Mouse (Mus musculus) heart, embryonic 11.5 days (tissue): ENCODE results near the gene Ptgs1. TPM values are rescaled to one million over a fixed set of nuclear protein-coding genes. Genes with fewer than 3 reads are reported as not detected.

Experiments
- ATAC-seq: fragments of 200-750 bp; cut with Nextera tagmentation; replicated peaks from 2 replicates; pipeline ENCODE4 v1.8.0; 2017; ENCODE audit warnings: moderate library complexity; ENCODE audit not compliant: insufficient number of reproducible peaks, low FRiP score, low TSS enrichment
- H3K27ac ChIP-seq: fragments of 300-500 bp; sonication (generic); 2 replicates; pipeline ENCODE4 v1.5.1; 2014; ENCODE audit warnings: mild to moderate bottlenecking, low read depth, low read length
- H3K27me3 ChIP-seq: fragments of 300-500 bp; sonication (generic); 2 replicates; pipeline ENCODE4 v1.6.1; 2014; ENCODE audit warnings: mild to moderate bottlenecking, low read length, mixed read lengths; ENCODE audit not compliant: control insufficient read depth, insufficient read depth
- H3K36me3 ChIP-seq: fragments of 300-500 bp; sonication (generic); 2 replicates; pipeline ENCODE4 v1.6.1; 2014; ENCODE audit warnings: mild to moderate bottlenecking, low read length, moderate library complexity, mixed read lengths; ENCODE audit not compliant: control insufficient read depth, insufficient read depth
- H3K4me1 ChIP-seq: fragments of 300-500 bp; sonication (generic); 2 replicates; pipeline ENCODE4 v1.6.1; 2014; ENCODE audit warnings: low read length; ENCODE audit not compliant: control insufficient read depth, insufficient read depth
- H3K4me2 ChIP-seq: fragments of 300-500 bp; sonication (generic); 2 replicates; pipeline ENCODE4 v1.6.1; 2014; ENCODE audit warnings: mild to moderate bottlenecking, moderate library complexity
- H3K4me3 ChIP-seq: fragments of 300-500 bp; sonication (generic); 2 replicates; pipeline ENCODE4 v1.5.1; 2014; ENCODE audit warnings: low read depth, low read length
- H3K9ac ChIP-seq: fragments of 300-500 bp; sonication (generic); 2 replicates; pipeline ENCODE4 v1.6.1; 2014; ENCODE audit warnings: mild to moderate bottlenecking, low read depth, low read length, moderate library complexity
- H3K9me3 ChIP-seq: fragments of 300-500 bp; sonication (generic); replicated peaks from 2 replicates; pipeline ENCODE4 v1.6.1; 2016; ENCODE audit warnings: low read length; ENCODE audit not compliant: control insufficient read depth
- WGBS: fragments of 180-500 bp; shearing (Covaris S2); extraction: QIAGEN DNeasy Blood & Tissue Kit; methylation state at CpG from one replicate; pipeline ENCODE4 v1.1.7; 2014; ENCODE audit not compliant: insufficient replicate concordance; 5-methylcytosine and 5-hydroxymethylcytosine counted together
- polyA plus RNA-seq: library from polyadenylated mRNA; unstranded; fragments of >200 nt; fragmentation: Nextera tagmentation; extraction: Ambion mirVana; gene quantifications from 2 replicates; pipeline ENCODE4 v1.2.1, GENCODE M21; 2014

Ptgs1 gene
- polyA plus RNA-seq, 1 experiment from 2014 or later: 19.4 TPM

DNA sequence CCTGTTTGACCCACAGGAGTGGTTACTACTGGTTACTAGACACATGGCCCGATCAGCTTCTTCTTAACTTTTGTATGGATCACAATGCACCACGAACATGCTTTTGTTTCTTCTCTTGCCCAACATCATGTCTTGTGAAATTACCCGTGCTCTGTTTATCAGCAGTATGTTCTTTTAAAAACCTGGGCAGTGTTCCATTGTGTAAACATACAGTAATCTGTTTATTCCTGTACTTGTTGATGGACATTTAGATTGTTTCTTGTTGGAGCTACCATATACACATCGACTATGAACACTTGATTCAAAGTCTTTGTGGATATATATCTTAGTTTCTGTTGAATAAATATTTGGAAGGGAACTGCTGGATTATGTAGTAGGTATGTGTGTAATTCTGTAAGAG is 31.8 kb downstream of the Ptgs1 start:
- H3K9me3 ChIP-seq: no peaks in the 10 kb centered on the region
- no peak overlapping the region for H3K9ac ChIP-seq
- H3K27me3 ChIP-seq: no peaks in the 10 kb centered on the region
- 70% methylated on average over 4 of the region's 4 CpGs for WGBS
- H3K4me2 ChIP-seq: no peak overlapping the region
- H3K4me3 ChIP-seq: no peak overlapping the region
- no peaks in the 10 kb centered on the region for H3K4me1 ChIP-seq
- ATAC-seq: no peak
- no peaks in the 10 kb centered on the region for H3K36me3 ChIP-seq
- H3K27ac ChIP-seq: no peak overlapping the region

DNA sequence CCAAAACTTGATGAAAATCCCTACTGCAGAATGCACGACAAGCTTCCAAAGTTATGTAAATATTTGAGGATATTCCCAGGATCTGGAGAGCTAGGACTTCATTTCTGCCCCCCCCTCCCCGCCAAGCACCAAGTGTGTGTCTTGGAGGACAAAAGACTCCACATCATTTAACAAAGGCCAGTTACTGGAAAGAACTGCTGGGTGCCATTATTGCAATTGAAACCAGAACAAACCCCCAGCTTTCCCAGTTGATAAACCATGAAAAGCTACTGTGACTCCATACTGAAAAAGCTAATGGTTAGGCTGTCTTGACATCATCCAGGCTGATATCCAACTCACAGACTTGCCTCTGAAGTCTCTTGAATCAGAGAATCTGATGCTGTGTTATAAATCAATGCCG is 39.2 kb downstream of the Ptgs1 start:
- Histone ChIP-seq H3K9ac (no peak overlapping the region), H3K4me1 (no peaks in the 10 kb centered on the region), H3K27ac (no peak overlapping the region), H3K4me3 (no peak overlapping the region), H3K9me3 (no peaks in the 10 kb centered on the region), H3K4me2 (no peak overlapping the region), H3K36me3 (no peaks in the 10 kb centered on the region), H3K27me3 (no peaks in the 10 kb centered on the region)
- WGBS: 72% methylated on average over 3 of the region's 3 CpGs
- ATAC-seq: no peak

DNA sequence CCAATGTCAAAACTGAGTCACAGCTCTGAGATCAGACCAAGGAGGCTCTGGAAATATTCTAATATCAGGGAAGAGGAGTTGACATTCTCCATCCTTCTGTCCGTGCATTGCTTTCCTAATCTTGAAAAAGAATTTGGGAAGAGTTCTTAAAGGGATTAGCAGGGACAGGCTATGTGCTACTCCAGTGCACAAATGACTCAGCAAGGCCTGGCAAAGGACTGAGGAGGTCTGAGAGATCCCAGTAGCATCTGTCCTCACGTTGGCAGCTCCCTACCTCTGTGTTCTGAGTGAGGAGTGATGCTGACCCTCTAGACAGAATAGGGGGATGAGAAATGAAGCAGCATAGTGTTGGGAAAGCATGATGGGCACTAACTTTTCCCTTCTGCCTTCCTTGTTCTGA is 40.0 kb downstream of the Ptgs1 start:
- Histone ChIP-seq H3K9me3 (no peaks in the 10 kb centered on the region), H3K36me3 (no peaks in the 10 kb centered on the region), H3K4me2 (no peak overlapping the region), H3K27ac (no peak overlapping the region), H3K9ac (no peak overlapping the region), H3K27me3 (no peaks in the 10 kb centered on the region), H3K4me1 (no peaks in the 10 kb centered on the region), H3K4me3 (no peak overlapping the region)
- ATAC-seq: no peak
- WGBS: 40% methylated on average over 2 of the region's 2 CpGs

DNA sequence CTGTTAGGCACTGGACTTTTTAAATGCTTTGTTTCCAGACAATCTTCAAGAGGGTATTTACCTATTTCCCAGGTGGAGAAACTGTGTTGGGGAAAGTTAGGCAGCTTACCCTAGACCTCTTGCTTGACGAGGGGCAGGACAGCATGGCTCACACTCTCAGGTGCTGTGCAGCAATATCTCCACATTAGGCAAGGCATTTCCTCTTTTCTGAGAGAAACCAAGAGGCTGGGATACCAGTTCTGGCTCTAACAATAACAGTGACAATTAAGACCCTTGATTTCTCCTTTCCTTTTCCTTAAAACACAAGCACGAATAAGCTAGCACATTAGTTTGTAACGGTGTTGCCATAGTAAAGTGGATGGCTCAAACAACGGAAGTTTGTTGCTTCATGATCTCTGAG is 40.9 kb downstream of the Ptgs1 start:
- Histone ChIP-seq H3K36me3 (no peaks in the 10 kb centered on the region), H3K4me1 (no peaks in the 10 kb centered on the region), H3K4me3 (no peak overlapping the region), H3K9ac (no peak overlapping the region), H3K9me3 (no peaks in the 10 kb centered on the region), H3K27ac (no peak overlapping the region), H3K4me2 (no peak overlapping the region), H3K27me3 (no peaks in the 10 kb centered on the region)
- no peak for ATAC-seq
- 71% methylated on average over 4 of the region's 4 CpGs for WGBS

DNA sequence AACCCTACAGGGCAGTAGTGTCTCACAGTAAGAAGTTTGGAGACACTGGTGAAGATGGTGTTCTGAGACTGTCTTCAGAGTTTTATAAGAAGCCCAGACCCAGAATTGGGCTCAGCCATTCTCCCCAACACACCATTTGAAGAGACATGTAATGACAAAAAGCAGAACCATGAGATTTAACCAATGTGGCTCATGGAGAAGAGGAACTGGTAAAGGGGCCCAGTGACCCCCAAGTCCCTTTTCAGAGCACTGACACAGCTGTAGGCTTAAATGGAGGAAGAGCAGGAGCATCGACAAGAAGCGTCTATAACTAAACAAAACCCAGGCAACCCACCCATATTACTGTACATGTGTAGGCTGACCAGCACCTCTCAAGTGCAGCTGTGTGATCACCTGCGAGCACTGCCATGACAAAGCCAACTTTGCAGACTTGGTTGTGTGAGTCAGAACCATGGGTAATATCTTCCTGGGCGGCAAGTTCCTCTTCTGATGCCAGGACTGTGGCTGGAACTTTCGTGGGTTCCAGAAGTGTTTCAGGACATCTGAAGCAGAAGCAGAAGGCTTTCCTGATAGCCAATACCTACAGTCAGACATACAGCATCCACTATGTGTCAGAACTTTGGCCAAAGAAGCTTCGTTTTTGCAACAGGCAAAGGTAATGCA is 42.2 kb downstream of the Ptgs1 start:
- 72% methylated on average over 6 of the region's 6 CpGs for WGBS

DNA sequence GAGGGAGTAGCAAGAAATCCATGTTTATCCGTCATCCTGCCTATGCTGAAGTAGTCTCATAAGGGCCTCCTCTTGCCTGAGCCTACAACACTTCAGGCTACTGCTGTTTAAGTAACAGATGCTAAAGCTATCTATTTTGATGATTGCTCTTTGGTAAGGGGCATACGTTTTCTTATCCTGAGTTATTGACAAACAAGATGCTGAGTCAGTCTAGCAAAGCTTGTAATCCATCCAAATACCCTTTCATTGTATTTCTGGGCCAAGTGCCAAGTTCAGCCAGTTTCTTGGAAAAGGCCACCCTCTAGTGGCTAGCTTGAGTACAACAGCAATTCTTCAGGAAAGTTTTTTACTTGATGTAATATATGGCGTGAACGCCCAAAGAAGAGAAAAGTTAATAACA is 46.2 kb downstream of the Ptgs1 start:
- H3K4me3 ChIP-seq: no peak overlapping the region
- H3K9ac ChIP-seq: no peak overlapping the region
- no peak for ATAC-seq
- H3K27ac ChIP-seq: no peak overlapping the region
- H3K36me3 ChIP-seq: no peaks in the 10 kb centered on the region
- WGBS: 37% methylated on average over 4 of the region's 4 CpGs
- H3K4me2 ChIP-seq: no peak overlapping the region
- H3K27me3 ChIP-seq: no peaks in the 10 kb centered on the region
- H3K4me1 ChIP-seq: no peaks in the 10 kb centered on the region
- no peaks in the 10 kb centered on the region for H3K9me3 ChIP-seq

More for the DNA sequence above, 42.2 kb downstream of the Ptgs1 start:
- Histone ChIP-seq H3K4me3 (no peak overlapping the region), H3K9ac (no peak overlapping the region), H3K4me2 (no peak overlapping the region), H3K36me3 (no peaks in the 10 kb centered on the region), H3K27me3 (no peaks in the 10 kb centered on the region), H3K27ac (no peak overlapping the region), H3K9me3 (no peaks in the 10 kb centered on the region), H3K4me1 (no peaks in the 10 kb centered on the region)
- ATAC-seq: no peak

DNA sequence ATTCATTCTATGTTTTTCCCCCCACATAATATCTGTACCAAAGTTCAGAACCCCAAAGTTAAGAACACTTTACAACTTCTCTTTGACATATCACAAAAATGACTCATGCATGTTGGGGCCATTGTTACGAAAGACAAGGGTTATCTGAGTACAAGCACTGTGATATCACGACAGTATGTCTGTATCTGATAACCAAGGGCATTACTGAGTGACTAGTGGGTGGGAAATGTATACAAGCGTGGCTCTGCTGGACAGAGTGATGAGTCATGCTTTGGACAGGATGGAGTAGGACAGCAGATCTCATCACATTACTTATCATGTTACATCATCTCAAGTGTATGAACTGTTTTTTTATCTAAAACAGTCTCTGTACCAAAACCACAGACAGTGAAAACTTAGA is 48.5 kb downstream of the Ptgs1 start:
- WGBS: 54% methylated on average over 3 of the region's 3 CpGs
- no peaks in the 10 kb centered on the region for H3K36me3 ChIP-seq
- no peak for ATAC-seq

DNA sequence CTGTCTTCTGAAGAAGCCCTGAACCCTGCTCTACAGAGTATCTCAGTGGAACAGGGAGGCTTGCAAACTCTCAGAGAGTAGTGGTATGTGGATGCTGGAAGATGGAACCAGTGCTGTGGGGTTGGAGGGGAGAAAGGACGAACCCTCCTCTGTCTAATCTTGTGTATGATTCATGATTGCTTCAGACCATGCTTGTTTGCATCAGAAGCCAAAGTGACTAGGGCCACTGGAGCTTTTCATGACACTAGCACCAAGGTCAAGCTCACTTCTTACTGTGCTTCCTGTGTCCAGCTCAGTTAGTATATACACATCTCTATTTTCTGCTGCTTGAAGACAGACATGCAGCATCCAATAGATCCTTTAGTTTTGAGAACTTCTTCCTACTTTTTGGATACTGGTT is 50.9 kb downstream of the Ptgs1 start:
- H3K4me1 ChIP-seq: no peaks in the 10 kb centered on the region
- H3K4me3 ChIP-seq: no peak overlapping the region
- H3K27me3 ChIP-seq: no peaks in the 10 kb centered on the region
- H3K9ac ChIP-seq: no peak overlapping the region
- H3K9me3 ChIP-seq: no peaks in the 10 kb centered on the region
- 62% methylated on average over 1 of the region's 1 CpGs for WGBS
- ATAC-seq: no peak
- no peaks in the 10 kb centered on the region for H3K36me3 ChIP-seq
- H3K27ac ChIP-seq: no peak overlapping the region
- H3K4me2 ChIP-seq: no peak overlapping the region

More for the DNA sequence above, 48.5 kb downstream of the Ptgs1 start:
- Histone ChIP-seq H3K4me1 (no peaks in the 10 kb centered on the region), H3K9ac (no peak overlapping the region), H3K27me3 (no peaks in the 10 kb centered on the region), H3K4me3 (no peak overlapping the region), H3K27ac (no peak overlapping the region), H3K9me3 (no peaks in the 10 kb centered on the region), H3K4me2 (no peak overlapping the region)

DNA sequence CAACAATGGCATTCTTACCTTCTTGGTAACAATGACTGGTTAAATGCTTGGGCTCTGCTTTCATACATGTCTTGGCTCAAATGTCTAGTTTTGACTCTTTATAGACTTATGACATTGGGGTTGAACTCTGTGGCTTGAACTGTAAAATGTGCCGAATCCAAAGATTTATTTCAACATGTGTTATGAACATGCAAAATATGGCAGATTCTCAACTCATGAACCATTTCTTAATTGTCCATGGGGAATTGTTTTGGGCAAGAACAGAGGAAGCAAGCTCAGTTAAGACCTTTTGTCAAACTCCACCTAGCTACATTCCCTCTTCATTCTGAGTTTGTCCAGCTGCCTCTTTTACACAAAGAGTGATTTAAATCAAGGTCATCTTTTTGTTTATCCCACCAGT is 52.1 kb downstream of the Ptgs1 start:
- no peak overlapping the region for H3K4me2 ChIP-seq
- 78% methylated on average over 1 of the region's 1 CpGs for WGBS
- no peak overlapping the region for H3K9ac ChIP-seq
- ATAC-seq: no peak
- no peaks in the 10 kb centered on the region for H3K36me3 ChIP-seq
- H3K4me3 ChIP-seq: no peak overlapping the region
- H3K9me3 ChIP-seq: no peaks in the 10 kb centered on the region
- H3K4me1 ChIP-seq: no peaks in the 10 kb centered on the region
- H3K27ac ChIP-seq: no peak overlapping the region
- no peaks in the 10 kb centered on the region for H3K27me3 ChIP-seq
